Mouse (Mus musculus): Measurements from ENCODE around the gene Ccl11.

The Ccl11 gene

DNA sequence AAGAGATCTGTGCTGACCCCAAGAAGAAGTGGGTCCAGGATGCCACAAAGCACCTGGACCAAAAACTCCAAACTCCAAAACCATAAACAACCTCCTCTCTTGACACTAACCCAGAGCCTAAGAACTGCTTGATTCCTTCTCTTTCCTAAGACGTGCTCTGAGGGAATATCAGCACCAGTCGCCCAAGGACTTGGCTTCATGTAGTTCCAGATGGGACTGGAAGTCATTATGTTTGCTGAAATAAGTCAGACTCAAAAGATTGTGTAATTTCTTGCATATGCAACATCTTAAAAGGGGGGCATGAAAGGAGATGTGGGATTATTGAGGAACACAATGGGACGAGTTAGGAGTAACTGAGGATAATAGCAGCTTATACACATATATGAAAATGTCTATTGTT lies 4.6 kb downstream of the Ccl11 start:
- no peak for DNase-seq

DNA sequence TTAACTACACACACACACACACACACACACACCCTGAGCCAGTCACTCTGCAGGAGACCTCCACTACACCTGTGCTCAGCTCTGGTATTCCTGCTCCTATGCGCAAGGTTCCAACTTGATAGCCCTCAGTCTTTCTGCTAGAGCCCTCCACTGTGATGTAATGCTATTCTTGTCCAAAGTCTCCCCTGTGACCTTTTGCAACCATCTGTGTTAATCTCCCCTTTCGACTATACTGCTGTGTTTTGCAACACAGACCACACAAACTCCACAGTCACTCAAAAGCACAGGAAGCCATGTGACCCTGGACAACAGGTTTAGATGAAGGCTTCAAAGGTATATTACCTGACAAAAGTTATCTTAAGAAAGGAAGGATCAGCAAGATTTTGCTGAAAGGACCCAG lies 5.8 kb downstream of the Ccl11 start:
- DNase-seq = no peak

DNA sequence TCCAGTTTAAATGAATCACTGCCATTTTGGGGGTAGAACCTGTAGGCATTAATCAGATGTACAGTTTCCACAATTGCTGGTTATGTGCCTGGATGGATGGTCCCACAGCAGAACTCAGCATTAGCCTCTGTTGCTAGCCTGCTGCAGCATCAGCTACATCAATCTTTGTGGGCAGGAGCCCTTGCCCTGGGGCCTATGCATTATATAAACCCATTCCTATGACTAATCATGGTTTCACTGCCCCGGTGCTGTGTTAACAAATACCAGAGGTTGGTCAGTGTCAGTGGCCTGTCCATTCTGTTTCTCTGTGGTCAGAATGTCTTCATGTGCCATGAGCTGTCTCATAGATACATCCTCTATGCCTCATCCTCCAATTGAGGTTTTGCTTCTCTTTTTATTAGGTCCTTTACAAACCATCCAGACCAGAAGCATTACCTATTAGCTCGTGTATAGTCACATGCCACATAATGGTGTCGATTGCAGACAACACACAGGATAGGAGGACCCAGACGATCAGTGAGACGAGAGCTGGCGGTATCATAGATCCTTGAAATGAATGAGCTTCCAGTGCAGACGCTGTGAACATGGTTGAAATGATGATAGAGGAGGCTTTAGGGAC lies 9.4 kb downstream of the Ccl11 start:
- no peak for DNase-seq

DNA sequence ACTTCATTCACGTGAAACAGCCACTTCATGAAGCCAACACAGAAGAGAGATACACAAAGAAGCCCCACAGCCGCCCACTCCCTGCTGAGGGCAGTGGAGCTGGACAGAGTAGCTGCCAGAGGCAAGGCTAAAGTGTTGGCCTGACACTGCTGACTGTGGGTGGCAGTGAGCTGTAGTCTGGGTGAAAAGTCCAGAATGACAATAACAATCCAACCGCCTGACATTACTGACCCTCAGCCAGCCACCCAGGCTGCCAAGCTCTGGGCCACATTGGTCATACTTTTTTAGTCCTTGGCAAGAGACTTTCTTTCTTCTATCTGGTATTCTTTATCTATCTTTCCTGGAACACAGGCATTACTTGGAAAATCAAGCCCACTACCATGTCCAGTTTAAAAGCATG lies 13.5 kb downstream of the Ccl11 start:
- DNase-seq = no peak

- DNase-seq = no peak
Observed at GRCm38 (mm10) chr11:82072374-82072773, 14.8 kb downstream of the Ccl11 start.

DNA sequence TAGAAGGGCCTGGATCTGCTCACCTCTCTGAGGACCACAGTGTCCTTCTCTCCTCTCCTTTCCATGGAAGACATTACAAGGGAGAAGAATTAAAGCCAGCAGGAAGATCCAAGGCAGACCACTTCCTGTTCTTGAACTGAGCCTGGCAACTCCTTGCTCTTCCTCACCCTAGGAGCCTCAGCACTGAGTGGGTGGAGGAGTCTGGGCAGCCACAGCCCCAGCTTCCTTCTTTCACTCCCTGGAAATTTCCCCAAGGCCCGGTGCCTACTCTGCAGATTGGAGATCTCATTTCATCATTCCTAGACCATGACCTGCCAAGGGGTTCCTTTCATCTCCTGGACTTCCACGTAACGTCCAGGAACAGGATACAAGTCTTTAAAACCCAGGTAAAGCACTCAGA lies 15.4 kb downstream of the Ccl11 start:
- no peak for DNase-seq

- no peak for DNase-seq
Observed at GRCm38 (mm10) chr11:82073686-82074085, 16.1 kb downstream of the Ccl11 start.

DNA sequence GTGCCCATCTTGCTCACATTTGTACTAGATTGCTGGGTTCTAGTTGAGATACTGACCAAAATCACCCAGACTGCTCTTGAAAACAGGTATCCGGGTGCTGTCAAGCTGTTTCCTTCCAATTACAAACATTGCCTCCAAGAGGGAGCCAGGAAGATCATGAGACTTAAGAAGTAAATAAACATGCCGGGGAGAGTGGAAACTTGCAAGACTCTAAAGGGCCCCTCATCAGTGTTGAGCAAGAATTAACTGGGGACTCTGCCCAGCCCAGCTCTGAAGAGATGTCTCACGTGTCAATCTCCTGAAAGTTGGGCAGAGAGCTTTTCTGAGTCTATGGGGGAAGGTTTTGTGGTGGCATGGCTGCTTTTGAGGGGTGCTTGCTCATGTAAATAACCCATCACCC lies 19.4 kb downstream of the Ccl11 start:
- DNase-seq = no peak

GRCm38 (mm10) chr11:82078136-82078730 lies 20.6 kb downstream of the Ccl11 start:
- no peak for DNase-seq

DNA sequence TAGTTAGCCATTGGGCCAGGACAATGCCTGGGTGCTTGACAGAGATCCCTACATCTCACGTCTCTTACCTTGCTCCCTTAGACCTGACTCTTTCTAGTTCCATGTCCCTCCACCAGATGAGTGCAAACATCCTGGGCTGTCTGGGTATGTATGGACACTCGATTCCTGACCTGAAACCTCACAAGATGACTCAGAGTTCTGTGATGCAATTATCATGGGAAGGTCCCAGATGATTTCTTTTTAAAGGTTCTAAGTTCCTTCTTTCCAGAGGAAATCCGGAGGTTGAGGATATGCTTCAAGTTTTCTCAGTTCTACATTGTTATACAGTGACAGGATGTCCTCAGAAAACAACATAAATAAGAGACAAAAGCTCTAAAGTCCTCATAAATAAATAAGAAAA lies 23.2 kb downstream of the Ccl11 start:
- no peak for DNase-seq

- DNase-seq = no peak
Observed at GRCm38 (mm10) chr11:82084360-82084759, 26.7 kb downstream of the Ccl11 start.

DNA sequence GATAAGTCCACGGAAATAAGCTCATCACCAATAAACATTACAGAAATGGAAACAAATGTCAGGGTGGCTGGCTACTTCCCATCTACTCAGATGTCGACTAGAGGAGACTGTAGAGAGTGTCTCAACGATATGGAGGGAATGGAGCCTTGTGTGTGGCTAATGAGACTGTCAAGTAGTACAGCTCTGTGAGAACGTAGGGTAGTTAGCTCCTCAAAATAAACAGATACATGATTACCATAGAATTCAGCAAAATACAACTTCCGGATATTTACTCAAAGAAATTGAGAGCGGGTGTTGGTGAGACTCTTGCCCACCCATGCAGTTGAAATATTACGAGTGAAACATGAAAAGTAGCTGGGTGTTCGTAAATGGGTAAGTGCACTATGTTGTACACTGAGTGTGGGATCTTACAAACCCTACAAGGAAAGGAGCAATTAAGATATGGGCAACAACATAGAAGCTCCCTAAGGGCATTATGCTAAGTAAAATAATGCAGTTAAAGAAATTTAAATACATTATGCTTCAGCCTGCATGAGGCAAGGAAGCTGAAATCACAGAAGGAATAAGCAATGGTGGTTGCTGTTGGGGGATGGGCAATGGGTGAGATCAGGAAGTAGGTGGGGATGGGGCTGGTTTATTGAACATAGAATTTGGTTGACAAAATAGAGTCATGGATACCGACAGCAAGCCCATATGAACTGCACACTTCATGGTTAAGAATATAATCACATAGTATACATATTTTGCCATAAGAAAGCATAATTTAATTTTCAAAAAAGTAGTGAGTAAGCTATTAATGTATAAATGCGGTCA lies 42.1 kb downstream of the Ccl11 start:
- no peak for DNase-seq

DNA sequence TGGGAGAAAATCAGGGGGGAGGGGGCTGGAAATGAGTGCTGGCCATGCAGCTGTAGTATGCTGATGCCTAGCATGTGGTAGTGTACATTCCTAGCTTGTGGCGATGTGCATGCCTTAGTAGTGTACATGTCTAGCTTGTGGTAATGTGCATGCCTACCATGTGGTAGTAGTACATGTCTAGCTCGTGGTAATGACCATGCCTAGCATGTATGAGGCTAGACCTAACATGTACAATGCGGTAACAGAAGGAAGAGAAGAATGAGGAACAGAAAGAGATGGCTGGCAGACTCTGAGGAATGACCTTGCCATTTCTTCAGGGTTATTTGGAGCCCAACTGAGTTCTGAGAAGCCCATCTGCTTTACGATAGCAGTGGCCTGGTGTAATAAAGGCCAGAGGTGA lies 43.5 kb downstream of the Ccl11 start:
- DNase-seq = no peak

GRCm38 (mm10) chr11:82101529-82101928 lies 43.9 kb downstream of the Ccl11 start, which contains the start of gene Ccl12:
Gene Ccl12, plus strand, starts transcription at chr11:82101845.
- DNase-seq = no peak

GRCm38 (mm10) chr11:82109611-82110010 lies 52.0 kb downstream of the Ccl11 start:
- DNase-seq = no peak

DNA sequence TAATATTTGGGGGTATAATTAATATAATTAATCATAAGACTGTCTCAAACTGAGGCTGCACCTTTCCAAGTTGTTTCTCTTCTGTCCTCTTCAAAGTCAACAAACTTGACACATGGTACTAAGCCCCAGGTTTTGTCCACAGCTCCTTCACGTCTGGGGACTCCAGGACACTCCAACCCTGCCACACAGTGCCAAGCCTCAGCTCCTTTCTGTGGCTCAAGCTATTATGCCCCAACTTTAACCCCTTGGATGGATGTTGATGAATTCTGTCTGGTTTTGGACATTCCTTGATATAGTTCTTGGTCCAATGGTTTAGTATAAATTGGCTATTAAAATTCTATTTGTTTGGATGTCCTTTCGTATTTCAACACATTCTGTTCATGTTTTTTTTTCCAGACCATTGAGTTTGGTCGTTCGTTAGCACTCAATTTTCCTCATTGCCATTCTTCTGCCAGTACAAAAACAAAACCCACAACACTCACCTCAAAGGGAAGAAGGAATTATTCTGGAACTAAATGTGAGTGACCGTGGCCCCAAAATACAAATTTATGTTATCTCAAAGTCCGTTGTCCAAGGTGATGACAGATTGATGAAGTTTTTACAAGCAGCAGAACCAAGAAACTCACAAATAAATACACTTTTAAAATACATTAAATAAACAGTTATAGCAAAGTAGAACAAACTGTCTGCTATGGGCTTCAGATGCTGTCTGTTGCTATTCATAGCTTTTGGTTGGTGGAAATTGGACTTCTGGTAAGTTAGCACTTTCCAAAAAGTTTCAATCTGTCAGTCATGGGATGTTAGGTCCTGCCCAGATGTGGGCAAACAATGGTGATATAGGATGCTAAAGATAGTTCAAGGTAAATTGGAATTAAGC lies 53.0 kb downstream of the Ccl11 start:
- no peak for DNase-seq

Data from embryo, embryonic 11 days (tissue).